Comparison of ENCODE assay signal across 8 mouse cellular contexts in the genomic region with DNA sequence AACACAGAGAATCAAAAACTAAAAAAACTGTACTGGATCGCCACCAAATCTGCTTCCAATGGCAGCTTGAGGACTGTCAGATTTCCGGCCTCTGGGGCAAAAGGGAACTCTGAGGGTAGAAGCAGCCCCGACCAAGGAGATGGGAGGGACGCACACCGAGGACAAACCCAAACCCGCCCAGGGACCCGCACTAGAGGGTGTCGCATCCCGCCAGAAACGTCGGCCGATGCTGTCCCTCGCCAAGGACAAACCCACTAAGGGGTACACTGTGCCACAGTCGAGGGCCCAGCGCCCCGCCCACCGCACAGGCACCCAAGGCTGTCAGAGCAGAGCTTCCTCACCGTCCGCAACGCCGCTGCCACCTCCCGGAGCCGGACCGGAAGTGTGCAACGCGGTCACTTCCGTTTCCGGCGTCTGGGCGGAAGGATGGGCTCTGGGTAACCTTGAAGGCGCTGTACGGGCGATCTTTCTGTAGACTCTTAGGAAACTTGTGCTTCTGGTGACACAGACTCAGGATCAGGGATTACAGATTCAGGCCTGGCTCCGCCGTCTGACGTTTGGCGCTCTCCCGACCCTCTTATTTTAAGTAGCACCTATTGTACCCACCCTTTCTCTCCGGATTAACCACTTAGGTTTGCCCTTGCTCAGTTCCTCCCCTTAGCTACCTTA. TPM values are rescaled to one million over a fixed set of nuclear protein-coding genes. Genes with fewer than 3 reads are reported as not detected.
DNase-seq lines count a peak whose midpoint lies in the region; ATAC-seq and TF ChIP-seq lines count a peak whose summit lies in the region.

A gene (minus strand): TSS at position 416 of the 669 bp plus-strand sequence.

- no peak for TF ChIP-seq CTCF in CH12.LX (conservative IDR thresholded peaks at IDR 0.05 in 1 of 2, IDR thresholded peaks at IDR 0.05 in 1 of 2; ENCODE audit: low read depth in 2 of 2, low read length in 2 of 2)

- peak; percentile 91 for DNase-seq in CH12.LX (ENCODE audit: extremely low read depth)
- DNase-seq in c-Kit-positive CD71-positive TER-119-negative erythroid progenitor cells, embryonic 14.5 days (ENCODE audit: low read depth) = peak; percentile 85
- DNase-seq in forebrain, embryonic 11.5 days (ENCODE audit: low spot score) = peak; percentile 90
- DNase-seq in kidney, postnatal 36 days = peak; percentile 92 to 96
- DNase-seq in telencephalon, adult 2 months (ENCODE audit: low read depth, low spot score) = peak; percentile 80

- TF ChIP-seq POLR2A in CH12.LX (IDR thresholded peaks at IDR 0.05; ENCODE audit: low read depth, low read length) = peak; percentile 94

- in situ Hi-C loops in CH12.LX (cut with MboI; ENCODE audit: low pct_ligation_motif_present, low pct_unique_long_range_greater_than_20kb, low sequenced_read_pairs) = no loop called here

- H3K4me1 ChIP-seq in CH12.LX (ENCODE audit: control insufficient read depth in 1 of 2, insufficient read depth in 2 of 2) = peaks cover 5 to 31% of the 10 kb centered on the region in 2 experiments; a peak in 3 of 4 replicates
- peaks cover 6% of the 10 kb centered on the region; the same call in 1 of the 2 replicates for H3K4me1 ChIP-seq in forebrain, embryonic 11.5 days (replicated peaks; ENCODE audit: control insufficient read depth, insufficient read depth, low read length)
- H3K4me1 ChIP-seq in heart, embryonic 16.5 days (ENCODE audit: control insufficient read depth, insufficient read depth, low read length) = peaks cover 12% of the 10 kb centered on the region
- H3K4me1 ChIP-seq in liver, embryonic 15.5 days (replicated peaks) = peaks cover 24% of the 10 kb centered on the region
- peaks cover 10% of the 10 kb centered on the region for H3K4me1 ChIP-seq in neural tube, embryonic 12.5 days

- dilution Hi-C loops in CH12.LX (cut with MboI; ENCODE audit: extremely low pct_ligation_motif_present, extremely low pct_unique_long_range_greater_than_20kb, low sequenced_read_pairs) = no loop called here

- H3K4me2 ChIP-seq in CH12.LX (ENCODE audit: insufficient read depth, low read depth, poor library complexity, severe bottlenecking) = peak within 1 kb of the TSS; percentile 97
- H3K4me2 ChIP-seq in forebrain, embryonic 11.5 days (ENCODE audit: low read depth, low read length, severe bottlenecking) = peak within 1 kb of the TSS; percentile 88
- H3K4me2 ChIP-seq in heart, embryonic 16.5 days (ENCODE audit: low read depth, low read length) = peak within 1 kb of the TSS; percentile 75
- H3K4me2 ChIP-seq in liver, embryonic 15.5 days = peak within 1 kb of the TSS; percentile 87
- peak within 1 kb of the TSS; percentile 67 for H3K4me2 ChIP-seq in neural tube, embryonic 12.5 days (replicated peaks)

- H3K27me3 ChIP-seq in CH12.LX (replicated peaks) = no peaks in the 10 kb centered on the region
- H3K27me3 ChIP-seq in forebrain, embryonic 11.5 days (ENCODE audit: control insufficient read depth, insufficient read depth, low read length) = no peaks in the 10 kb centered on the region
- H3K27me3 ChIP-seq in heart, embryonic 16.5 days (ENCODE audit: control insufficient read depth, insufficient read depth, low read length) = 0 out of 2 replicates have a peak, but pooled peaks cover 3% of the 10 kb centered on the region
- peaks cover 10% of the 10 kb centered on the region; the same call in 1 of the 2 replicates for H3K27me3 ChIP-seq in liver, embryonic 15.5 days
- H3K27me3 ChIP-seq in neural tube, embryonic 12.5 days (replicated peaks) = no peaks in the 10 kb centered on the region

- peaks cover 10% of the 10 kb centered on the region for H3K79me2 ChIP-seq in CH12.LX (replicated peaks; ENCODE audit: control insufficient read depth, extremely low read depth, insufficient read depth, poor library complexity, severe bottlenecking)

- peak within 1 kb of the TSS; percentile 47; the same call in 1 of the 2 replicates for H3K27ac ChIP-seq in CH12.LX (ENCODE audit: insufficient read depth, low read depth)
- H3K27ac ChIP-seq in forebrain, embryonic 11.5 days (ENCODE audit: low read depth, low read length) = peak within 1 kb of the TSS; percentile 50; the same call in 1 of the 2 replicates
- H3K27ac ChIP-seq in heart, embryonic 16.5 days (ENCODE audit: low read length) = peak within 1 kb of the TSS; percentile 96
- peak within 1 kb of the TSS; percentile 86 for H3K27ac ChIP-seq in liver, embryonic 15.5 days (replicated peaks)
- 0 out of 2 replicates have a peak within 1 kb of the TSS, but pooled peaks have one; percentile 34 for H3K27ac ChIP-seq in neural tube, embryonic 12.5 days

- H3K9ac ChIP-seq in CH12.LX (ENCODE audit: insufficient read depth, low read depth) = peak within 1 kb of the TSS; percentile 86
- peak within 1 kb of the TSS; percentile 81 for H3K9ac ChIP-seq in forebrain, embryonic 11.5 days (ENCODE audit: low read length)
- peak within 1 kb of the TSS; percentile 86 for H3K9ac ChIP-seq in heart, embryonic 16.5 days (ENCODE audit: low read length)
- peak within 1 kb of the TSS; percentile 75 for H3K9ac ChIP-seq in liver, embryonic 15.5 days
- peak within 1 kb of the TSS; percentile 81 for H3K9ac ChIP-seq in neural tube, embryonic 12.5 days

- H3K36me3 ChIP-seq in CH12.LX (replicated peaks in 1 of 2; ENCODE audit: control insufficient read depth in 1 of 2, insufficient read depth in 1 of 2, low read length in 1 of 2) = peaks cover 12 to 28% of the 10 kb centered on the region in 2 experiments
- no peaks in the 10 kb centered on the region for H3K36me3 ChIP-seq in forebrain, embryonic 11.5 days (ENCODE audit: control insufficient read depth, insufficient read depth, low read length)
- H3K36me3 ChIP-seq in heart, embryonic 16.5 days (ENCODE audit: control insufficient read depth, insufficient read depth) = peaks cover 18% of the 10 kb centered on the region
- H3K36me3 ChIP-seq in liver, embryonic 15.5 days (replicated peaks) = peaks cover 15% of the 10 kb centered on the region
- H3K36me3 ChIP-seq in neural tube, embryonic 12.5 days = peaks cover 19% of the 10 kb centered on the region

- H3K9me3 ChIP-seq in CH12.LX (replicated peaks; ENCODE audit: low read length) = no peaks in the 10 kb centered on the region
- no peaks in the 10 kb centered on the region for H3K9me3 ChIP-seq in forebrain, embryonic 11.5 days (ENCODE audit: control insufficient read depth, low read length)
- no peaks in the 10 kb centered on the region for H3K9me3 ChIP-seq in heart, embryonic 16.5 days (replicated peaks; ENCODE audit: control insufficient read depth, low read length)
- H3K9me3 ChIP-seq in liver, embryonic 15.5 days (replicated peaks) = no peaks in the 10 kb centered on the region
- no peaks in the 10 kb centered on the region for H3K9me3 ChIP-seq in neural tube, embryonic 12.5 days

- no peak for TF ChIP-seq RAD21 in CH12.LX (IDR thresholded peaks at IDR 0.05; ENCODE audit: low read depth, low read length)

- ATAC-seq in forebrain, embryonic 11.5 days (replicated peaks; ENCODE audit: low FRiP score) = peak; percentile 98
- ATAC-seq in heart, embryonic 16.5 days (replicated peaks; ENCODE audit: extremely low read depth, insufficient read depth, low FRiP score) = peak; percentile 96
- peak; percentile 96 for ATAC-seq in liver, embryonic 15.5 days (ENCODE audit: insufficient read depth)
- ATAC-seq in neural tube, embryonic 12.5 days (ENCODE audit: low FRiP score, low read depth) = peak; percentile 99

- TF ChIP-seq EP300 in CH12.LX (IDR thresholded peaks at IDR 0.05; ENCODE audit: low read length) = no peak

- under 1% methylated on average over 39 of the region's 39 CpGs for WGBS in forebrain, embryonic 11.5 days
- WGBS in heart, embryonic 16.5 days = under 1% methylated on average over 39 of the region's 39 CpGs
- under 1% methylated on average over 39 of the region's 39 CpGs for WGBS in liver, embryonic 15.5 days (ENCODE audit: insufficient replicate concordance)
- under 1% methylated on average over 39 of the region's 39 CpGs for WGBS in neural tube, embryonic 12.5 days

- H3K4me3 ChIP-seq in CH12.LX (replicated peaks in 1 of 3; ENCODE audit: low read depth in 2 of 3, low read length in 2 of 3, poor library complexity in 1 of 3) = peak within 1 kb of the TSS; percentile 76 to 98 (median 83)
- H3K4me3 ChIP-seq in forebrain, embryonic 11.5 days (ENCODE audit: low read depth, low read length) = peak within 1 kb of the TSS; percentile 77
- peak within 1 kb of the TSS; percentile 68 for H3K4me3 ChIP-seq in heart, embryonic 16.5 days (ENCODE audit: low read length)
- peak within 1 kb of the TSS; percentile 90 for H3K4me3 ChIP-seq in liver, embryonic 15.5 days (replicated peaks)
- H3K4me3 ChIP-seq in neural tube, embryonic 12.5 days = peak within 1 kb of the TSS; percentile 75

TF ChIP-seq in CH12.LX, 34 proteins besides CTCF, POLR2A, EP300 and RAD21 (continues in another document):
- TF ChIP-seq JUND (conservative IDR thresholded peaks at IDR 0.05; ENCODE audit: low read depth, low read length) = no peak
- no peak for TF ChIP-seq MAFK (IDR thresholded peaks at IDR 0.05; ENCODE audit: insufficient replicate concordance, low read length)
- TF ChIP-seq ZC3H11A (IDR thresholded peaks at IDR 0.05; ENCODE audit: low read depth, low read length) = no peak
- no peak for TF ChIP-seq E2F4 (IDR thresholded peaks at IDR 0.05; ENCODE audit: insufficient replicate concordance, low read depth, low read length)
- no peak for TF ChIP-seq UBTF (IDR thresholded peaks at IDR 0.05; ENCODE audit: low read depth, low read length)
- TF ChIP-seq SIN3A (IDR thresholded peaks at IDR 0.05; ENCODE audit: low read length) = peak; percentile 80
- TF ChIP-seq TCF12 (IDR thresholded peaks at IDR 0.05; ENCODE audit: low read depth, low read length) = peak; percentile 88
- 0 out of 2 replicates have a peak, but pooled peaks have one; percentile 12 for TF ChIP-seq ETS1 (conservative IDR thresholded peaks at IDR 0.05; ENCODE audit: low read depth, low read length)
- peak; percentile 88 for TF ChIP-seq MXI1 (IDR thresholded peaks at IDR 0.05; ENCODE audit: low read depth, low read length)
- TF ChIP-seq ZMIZ1 (IDR thresholded peaks at IDR 0.05; ENCODE audit: low read depth, low read length) = peak; percentile 85
- peak; percentile 89 for TF ChIP-seq HCFC1 (IDR thresholded peaks at IDR 0.05; ENCODE audit: low read depth, low read length)
- peak; percentile 76 for TF ChIP-seq MAX (IDR thresholded peaks at IDR 0.05; ENCODE audit: low read length)
- TF ChIP-seq ZNF384 (IDR thresholded peaks at IDR 0.05; ENCODE audit: low read depth, low read length) = no peak
- TF ChIP-seq MAZ (IDR thresholded peaks at IDR 0.05; ENCODE audit: low read depth, low read length) = 0 out of 2 replicates have a peak, but pooled peaks have one; percentile 44

RNA-seq across cellular contexts. Expression of the gene that starts here (rescaled TPM):
- 23.3 and 27.7 TPM in 2 replicates for total RNA-seq in CH12.LX (2012; rRNA removed)
- total RNA-seq in CH12.LX (2014; rRNA removed) = 26.5 and 27.3 TPM in 2 replicates
- polyA plus RNA-seq in CH12.LX (2012; ENCODE audit: insufficient read length, low read depth) = 28.9 and 40.1 TPM in 2 replicates
- polyA plus RNA-seq in forebrain, embryonic 11.5 days (2014; fragmentation: Nextera tagmentation; extraction: Ambion mirVana) = 71.1 and 80.1 TPM in 2 replicates
- polyA plus RNA-seq in heart, embryonic 16.5 days (2015; fragmentation: Nextera tagmentation; extraction: Ambion mirVana) = 61.9 and 65.7 TPM in 2 replicates
- polyA plus RNA-seq in liver, embryonic 15.5 days (2015; fragmentation: Nextera tagmentation; extraction: Ambion mirVana) = 23.7 and 24.0 TPM in 2 replicates
- polyA plus RNA-seq in neural tube, embryonic 12.5 days (2016; fragmentation: Nextera tagmentation; extraction: Ambion mirVana) = 83.6 and 91.4 TPM in 2 replicates

Comparison
In these comparisons a context has a peak if more than half of its experiments do, and no peak if none do; other contexts are left out.
1. Peak in every context shown above with its lines: DNase-seq, ATAC-seq, H3K4me3 ChIP-seq and H3K27ac ChIP-seq.
2. H3K27ac ChIP-seq: peak in every context shown above with its lines; median percentile 96 in heart, embryonic 16.5 days; 86 in liver, embryonic 15.5 days; 50 in forebrain, embryonic 11.5 days; 47 in CH12.LX; 34 in neural tube, embryonic 12.5 days.